Mouse (Mus musculus): ENCODE data around the gene Camkmt. TPM values are rescaled to one million over a fixed set of nuclear protein-coding genes. Genes with fewer than 3 reads are reported as not detected.

Gene Camkmt
- total RNA-seq, 2 experiments from 2014 or later, result 2.1 to 5.3 TPM

- ATAC-seq (replicated peaks; ENCODE audit: poor library complexity), result 0 out of 2 replicates have a peak, but pooled peaks have one; percentile 5
Observed at GRCm38 (mm10) chr17:85089011-85089410, 1.3 kb upstream of the Camkmt start.

- no peak; the same call in 1 of the 2 replicates for ATAC-seq (replicated peaks; ENCODE audit: poor library complexity)
Observed at GRCm38 (mm10) chr17:85089621-85090020, 731 bp upstream of the Camkmt start.

DNA sequence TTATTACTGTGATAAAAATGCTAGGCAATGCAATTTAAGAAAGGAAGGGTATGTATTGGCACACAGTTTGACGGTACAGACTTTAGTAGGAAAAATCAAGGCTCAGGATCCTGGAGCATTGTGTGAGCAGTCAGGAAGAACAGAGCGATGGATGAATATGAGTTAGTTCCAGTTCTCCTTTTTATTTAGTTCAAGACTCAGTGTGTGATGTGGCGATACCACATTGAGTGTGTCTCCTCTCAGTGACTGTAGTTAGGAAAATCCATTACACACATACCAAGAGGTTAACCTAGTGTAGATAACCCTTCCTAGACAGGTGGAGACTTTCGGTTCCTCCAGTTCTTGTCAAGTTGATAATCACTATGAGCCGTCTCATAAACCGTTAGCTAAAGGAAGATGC, 1.4 kb downstream of the Camkmt start:
- ATAC-seq (replicated peaks; ENCODE audit: poor library complexity), result no peak

GRCm38 (mm10) chr17:85096396-85096795, 6.0 kb downstream of the Camkmt start:
- no peak for ATAC-seq (replicated peaks; ENCODE audit: poor library complexity)

- no peak for ATAC-seq (replicated peaks; ENCODE audit: poor library complexity)
Observed at GRCm38 (mm10) chr17:85098677-85099323, 8.4 kb downstream of the Camkmt start.

- no peak for ATAC-seq (replicated peaks; ENCODE audit: poor library complexity)
Observed at GRCm38 (mm10) chr17:85100232-85100631, 9.9 kb downstream of the Camkmt start.

- ATAC-seq (replicated peaks; ENCODE audit: poor library complexity), result no peak
Observed at GRCm38 (mm10) chr17:85101751-85102150, 11.4 kb downstream of the Camkmt start.

DNA sequence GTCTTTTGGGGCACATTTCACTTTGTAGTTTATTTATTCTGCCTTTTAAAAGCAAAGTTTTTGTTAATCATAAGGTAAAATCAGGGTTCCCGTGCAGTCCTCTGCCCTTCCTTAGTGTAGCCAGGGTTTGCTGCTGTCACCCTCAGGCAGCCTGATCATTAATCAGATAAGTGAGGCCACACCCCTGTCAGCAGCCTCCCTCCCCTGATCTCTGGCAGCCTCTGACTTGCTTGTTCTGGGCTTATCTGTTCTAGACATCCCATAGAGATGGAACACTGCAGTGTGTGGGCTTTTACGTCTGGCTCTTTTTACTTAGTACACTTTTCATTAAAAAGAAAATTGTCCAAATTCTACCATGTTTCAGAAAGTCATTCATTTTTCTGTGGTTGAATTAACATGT, 13.0 kb downstream of the Camkmt start:
- peak; percentile 99 for ATAC-seq (replicated peaks; ENCODE audit: poor library complexity)

GRCm38 (mm10) chr17:85110640-85111039, 20.3 kb downstream of the Camkmt start:
- no peak for ATAC-seq (replicated peaks; ENCODE audit: poor library complexity)

GRCm38 (mm10) chr17:85113441-85113840, 23.1 kb downstream of the Camkmt start:
- ATAC-seq (replicated peaks; ENCODE audit: poor library complexity), result no peak

DNA sequence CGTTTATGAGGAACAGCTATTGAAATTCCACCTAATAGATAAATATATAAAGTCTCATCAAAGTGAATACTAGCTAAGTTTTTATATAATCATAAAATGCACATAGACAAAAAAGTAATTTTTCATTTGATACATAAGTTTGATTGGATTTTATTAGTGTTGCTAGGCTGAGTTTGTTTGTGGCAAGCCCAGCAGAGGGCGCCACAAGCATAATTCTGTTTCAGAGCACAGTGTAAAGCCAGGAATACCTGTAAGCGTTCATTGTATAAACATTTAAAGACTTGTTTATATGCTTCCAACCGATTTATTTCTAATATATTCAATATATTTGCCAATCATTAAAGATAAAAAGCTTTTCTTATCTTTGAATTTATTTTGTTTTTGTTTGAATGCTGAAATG, 26.3 kb downstream of the Camkmt start:
- 0 out of 2 replicates have a peak, but pooled peaks have one; percentile 57 for ATAC-seq (replicated peaks; ENCODE audit: poor library complexity)

GRCm38 (mm10) chr17:85138393-85138792, 48.0 kb downstream of the Camkmt start:
- ATAC-seq (replicated peaks; ENCODE audit: poor library complexity), result no peak

- no peak for ATAC-seq (replicated peaks; ENCODE audit: poor library complexity)
Observed at GRCm38 (mm10) chr17:85141621-85142020, 51.3 kb downstream of the Camkmt start.

GRCm38 (mm10) chr17:85142495-85143111, 52.3 kb downstream of the Camkmt start:
- no peak for ATAC-seq (replicated peaks; ENCODE audit: poor library complexity)

DNA sequence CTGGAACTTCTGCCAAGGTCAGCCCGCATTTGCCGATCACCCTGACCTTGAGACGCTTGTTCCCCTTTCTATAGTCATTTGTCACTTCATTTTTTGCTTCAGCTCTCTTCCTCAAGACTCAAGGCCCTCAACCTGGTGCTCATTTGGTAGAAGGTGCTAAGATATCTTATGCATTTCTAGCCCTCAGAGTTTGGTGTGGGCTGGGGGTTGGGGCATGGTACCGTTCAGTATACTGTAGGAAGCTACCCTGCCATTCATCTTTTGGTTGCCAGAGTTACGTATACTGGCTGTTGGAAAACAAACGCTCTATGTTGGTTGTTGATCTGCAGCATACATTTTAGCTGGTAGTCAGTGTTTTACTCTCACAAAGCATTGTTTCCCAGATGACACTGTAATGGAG, 53.8 kb downstream of the Camkmt start:
- no peak for ATAC-seq (replicated peaks; ENCODE audit: poor library complexity)

DNA sequence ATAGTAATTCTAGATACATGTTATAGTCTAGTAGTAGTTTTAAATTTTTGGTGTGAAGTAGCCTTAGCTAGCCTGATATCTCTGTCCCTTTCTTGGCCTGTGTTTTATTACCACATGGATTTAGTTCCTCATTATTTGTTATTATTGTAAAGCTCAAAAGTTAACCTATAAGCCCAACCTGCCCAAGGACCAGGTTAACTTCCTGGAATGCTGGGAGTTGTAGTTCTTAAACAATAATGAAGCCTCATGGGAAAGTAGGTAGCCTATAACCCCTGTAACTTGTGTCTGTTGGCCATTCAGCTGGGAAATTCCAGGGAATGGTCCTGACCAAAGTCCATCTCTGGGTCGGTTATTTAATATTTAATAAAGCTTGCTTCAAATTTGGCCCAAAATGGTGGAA, 58.0 kb downstream of the Camkmt start:
- ATAC-seq (replicated peaks; ENCODE audit: poor library complexity), result no peak

- ATAC-seq (replicated peaks; ENCODE audit: poor library complexity), result no peak
Observed at GRCm38 (mm10) chr17:85149211-85149738, 58.9 kb downstream of the Camkmt start.

DNA sequence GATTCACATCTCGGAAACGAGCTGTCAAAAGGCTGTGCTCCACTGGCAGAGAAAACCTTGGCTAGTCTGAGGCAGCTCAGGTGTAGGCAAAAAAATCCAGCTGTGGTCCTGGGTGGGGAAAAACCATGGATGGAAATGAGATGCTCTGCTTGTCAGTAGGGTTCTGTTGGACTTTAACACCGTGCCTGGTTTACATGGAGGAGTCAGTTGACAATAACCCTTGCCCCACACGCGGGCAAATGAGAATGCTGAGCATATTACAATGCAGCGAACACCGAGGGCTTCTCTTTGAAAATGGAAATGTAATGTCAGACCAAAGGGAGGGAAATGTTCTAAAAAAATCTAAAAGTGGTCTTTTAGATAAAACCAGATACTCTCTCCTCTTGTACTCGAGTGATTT, 60.9 kb downstream of the Camkmt start:
- no peak for ATAC-seq (replicated peaks; ENCODE audit: poor library complexity)

DNA sequence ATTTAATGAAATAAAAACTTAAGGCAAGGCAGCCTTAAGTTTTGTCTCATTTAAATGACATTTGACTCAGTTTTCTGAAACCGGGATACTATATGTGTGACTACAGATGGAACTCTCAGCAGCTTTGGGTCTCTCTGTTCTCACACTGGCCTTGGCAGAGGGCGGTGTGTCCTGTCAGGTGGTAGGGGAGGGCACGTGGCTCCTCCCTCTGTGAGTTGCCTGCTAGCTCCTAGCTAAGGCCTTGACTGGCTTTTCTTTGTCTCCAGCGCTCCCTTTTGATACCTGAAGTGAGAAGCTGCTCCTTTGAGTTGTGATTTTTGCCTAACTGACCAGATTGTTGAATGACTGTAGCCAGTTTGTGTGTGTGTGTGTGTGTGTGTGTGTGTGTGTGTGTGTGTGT, 67.8 kb downstream of the Camkmt start:
- ATAC-seq (replicated peaks; ENCODE audit: poor library complexity), result no peak

GRCm38 (mm10) chr17:85159526-85159925, 69.2 kb downstream of the Camkmt start:
- ATAC-seq (replicated peaks; ENCODE audit: poor library complexity), result no peak

- ATAC-seq (replicated peaks; ENCODE audit: poor library complexity), result no peak
Observed at GRCm38 (mm10) chr17:85160786-85161185, 70.4 kb downstream of the Camkmt start.

- no peak for ATAC-seq (replicated peaks; ENCODE audit: poor library complexity)
Observed at GRCm38 (mm10) chr17:85162569-85163271, 72.4 kb downstream of the Camkmt start.

Data from megakaryocyte progenitor cell, adult 5-6 weeks (primary cell).